Mouse (Mus musculus) heart, adult 8-10 months (tissue): ENCODE measurements around the gene Vps26c. TPM values are rescaled to one million over a fixed set of nuclear protein-coding genes. Genes with fewer than 3 reads are reported as not detected.

Source experiments
- DNase-seq: peaks from one replicate; pipeline ENCODE4 v3.0.0; 2022; ENCODE audit warnings: low spot score
- total RNA-seq, 4 experiments: library from RNA; stranded (reverse); gene quantifications; 2 replicates each; pipeline ENCODE4 v1.2.4; 2022

Gene Vps26c
- total RNA-seq, result 10 to 100 TPM; 19.9 to 23.4 (median 22.0) TPM

DNA sequence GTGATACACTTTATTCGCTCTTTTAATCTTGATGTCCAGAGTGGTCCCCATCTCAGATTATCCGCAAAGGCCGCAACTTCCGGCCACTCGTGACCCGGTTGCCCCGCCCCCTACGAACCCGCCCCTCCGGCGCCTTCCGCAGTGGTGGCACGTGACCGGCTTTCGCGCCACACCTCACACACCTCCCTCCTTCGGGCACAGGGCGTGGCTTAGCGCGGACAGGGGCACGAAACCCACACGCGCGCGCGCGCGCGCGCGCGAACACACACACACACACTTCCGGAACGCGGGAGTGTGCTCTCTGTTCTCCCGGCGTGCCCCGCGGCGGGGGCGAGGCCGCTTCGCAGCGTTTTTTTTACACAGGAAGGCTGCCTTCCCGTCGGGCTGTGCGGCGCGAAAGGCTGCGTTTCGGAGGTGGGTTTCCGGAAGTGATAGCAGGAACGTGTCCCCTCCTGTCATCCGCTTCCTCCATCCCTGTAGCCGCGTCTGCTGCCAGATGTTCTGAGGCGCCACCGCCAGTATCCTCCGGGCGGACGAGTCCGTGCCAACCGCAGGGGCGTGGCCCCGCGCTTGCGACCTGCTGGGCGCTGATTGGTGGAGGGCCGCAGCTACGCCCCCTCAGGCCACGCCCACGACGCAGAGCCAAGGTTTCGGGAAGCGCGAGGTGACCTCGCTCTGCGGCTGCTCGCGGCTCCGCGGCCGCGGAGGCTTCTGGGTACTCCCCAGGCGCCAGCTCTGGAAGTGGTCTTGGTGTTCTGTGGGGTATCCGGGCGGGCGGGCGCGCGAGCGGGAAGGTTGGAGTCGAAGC lies at the start of gene Vps26c:
Gene Vps26c, minus strand, starts transcription at position 487 of the 808 bp plus-strand sequence.
- peak; percentile 96 for DNase-seq

DNA sequence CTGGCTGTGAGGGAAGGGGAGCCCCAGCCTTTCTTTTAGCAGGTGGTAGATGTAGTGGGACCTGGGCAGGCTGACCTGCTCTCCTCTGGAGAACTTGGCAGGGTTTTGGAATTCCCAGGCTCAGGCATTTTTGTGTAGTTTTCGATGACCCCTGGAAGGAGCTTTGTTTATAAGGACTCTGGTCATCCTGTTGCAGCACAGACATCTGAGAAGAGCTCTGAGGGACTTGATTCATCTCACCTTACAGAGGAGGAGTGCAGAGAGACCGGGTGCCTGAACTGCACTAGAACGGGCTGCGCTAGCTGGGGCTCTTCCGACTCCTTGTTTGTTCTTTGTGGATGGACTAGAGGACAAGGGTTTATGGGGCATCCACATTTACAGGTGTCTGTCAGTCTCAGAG lies 49.1 kb upstream of the Vps26c start:
- DNase-seq, result no peak

DNA sequence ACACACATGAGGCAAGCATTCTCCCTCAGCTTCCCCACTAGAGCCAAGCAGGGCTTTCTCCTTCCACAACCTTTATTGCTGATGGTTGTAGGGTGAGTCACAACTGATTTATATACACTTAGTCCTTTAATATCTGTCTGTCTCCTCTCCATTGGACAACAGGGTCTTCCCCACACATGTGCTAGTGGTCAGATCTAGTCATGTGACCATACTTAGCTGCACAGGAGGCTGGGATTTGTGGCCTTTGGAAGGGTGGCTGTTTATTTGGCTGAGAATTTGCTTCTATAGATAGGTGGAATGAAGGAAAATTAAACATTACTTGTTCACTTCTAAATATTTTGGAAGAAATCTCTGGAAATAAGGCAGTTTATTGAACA lies 48.1 kb upstream of the Vps26c start:
- no peak for DNase-seq

DNA sequence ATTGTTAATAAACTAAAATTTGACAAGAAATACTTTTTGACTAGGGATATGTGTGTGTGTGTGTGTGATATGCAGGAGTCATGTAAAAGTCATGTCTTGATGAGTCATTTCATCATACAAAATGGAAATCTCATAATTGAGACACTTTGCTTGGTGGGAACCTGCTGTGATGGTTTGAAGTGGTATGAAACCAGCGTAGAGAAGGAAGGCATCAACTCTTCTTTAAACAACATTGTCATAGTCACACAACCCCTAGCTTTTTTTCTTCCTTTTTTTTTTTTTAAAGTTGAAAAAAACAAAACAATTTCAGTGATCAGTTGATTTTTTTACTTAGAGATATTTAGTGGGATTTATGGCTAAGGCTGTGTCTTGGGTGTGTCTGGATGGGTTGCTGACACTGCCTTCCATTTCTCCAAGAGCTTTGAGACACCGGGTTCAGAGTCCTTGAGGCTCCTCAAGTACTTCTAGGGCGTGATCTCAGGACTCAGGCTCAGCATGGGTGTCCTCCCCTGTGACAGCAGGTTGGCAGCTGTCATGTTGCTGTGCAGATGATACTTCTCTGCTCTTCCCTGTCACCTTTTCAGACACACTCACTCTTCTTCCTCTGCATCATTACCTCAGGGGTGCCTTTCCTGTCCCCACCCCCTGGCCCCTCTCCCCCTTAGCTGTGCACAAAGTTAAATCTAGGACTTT lies 47.5 kb upstream of the Vps26c start:
- no peak for DNase-seq

DNA sequence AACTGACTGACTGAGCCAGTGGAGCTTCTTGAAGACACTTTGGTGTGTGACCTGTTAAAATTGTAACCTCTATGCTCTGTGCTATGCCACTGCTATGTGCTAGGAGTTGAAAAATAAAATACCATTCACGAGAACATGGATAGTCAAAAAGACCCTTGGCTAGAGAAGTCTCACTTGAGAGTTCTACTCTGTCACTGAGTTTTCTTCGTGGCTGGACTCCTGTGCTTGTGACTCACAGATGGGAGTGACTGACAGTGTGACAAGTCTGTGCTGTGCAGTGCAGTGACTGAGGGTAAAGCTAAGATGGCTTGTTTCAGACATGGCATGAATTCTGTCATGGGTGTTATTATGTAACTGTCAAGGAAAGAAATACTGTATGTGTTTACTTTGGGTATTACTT lies 45.8 kb upstream of the Vps26c start:
- DNase-seq, result no peak

DNA sequence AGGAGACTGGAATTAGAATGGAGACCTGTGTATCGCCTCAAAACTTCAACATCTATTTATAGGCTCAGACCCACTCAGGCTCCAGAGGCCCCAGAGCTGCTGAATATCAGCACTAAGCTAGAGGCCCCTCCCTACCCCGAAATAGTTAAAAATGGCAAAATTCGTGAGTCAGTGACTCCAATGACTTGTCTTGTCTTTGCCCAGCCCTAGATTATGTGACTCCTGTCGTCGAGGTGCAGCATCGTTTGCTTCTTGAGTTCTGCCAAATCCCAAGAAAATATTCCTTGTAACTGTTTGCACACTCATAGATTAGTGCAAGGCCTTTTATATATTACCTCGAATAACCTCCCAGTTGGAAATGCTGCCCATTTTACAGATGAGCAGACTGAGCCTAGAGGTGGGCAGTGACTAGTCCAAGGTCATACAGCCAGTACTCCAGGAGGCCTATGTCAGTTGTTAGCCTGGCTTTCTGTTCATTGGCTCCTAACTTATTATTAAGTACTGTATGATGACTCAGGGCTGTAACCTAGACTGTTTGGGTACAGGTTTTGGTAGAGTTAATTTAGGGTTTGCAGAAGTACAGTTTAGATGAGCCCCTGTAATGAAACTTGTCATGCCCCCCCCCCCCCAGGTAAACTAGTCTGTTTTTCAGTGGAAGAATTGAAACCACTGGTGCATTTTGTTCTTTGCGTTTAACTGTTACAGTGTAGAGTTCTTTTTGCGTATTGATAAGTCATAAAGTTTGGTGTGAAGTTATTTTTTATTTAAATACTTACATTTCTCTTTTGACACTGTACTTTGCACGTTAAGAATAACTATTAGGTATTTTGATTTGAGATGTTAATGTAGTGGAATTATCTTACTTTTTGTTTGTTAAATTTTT lies 44.7 kb upstream of the Vps26c start:
- DNase-seq, result no peak

DNA sequence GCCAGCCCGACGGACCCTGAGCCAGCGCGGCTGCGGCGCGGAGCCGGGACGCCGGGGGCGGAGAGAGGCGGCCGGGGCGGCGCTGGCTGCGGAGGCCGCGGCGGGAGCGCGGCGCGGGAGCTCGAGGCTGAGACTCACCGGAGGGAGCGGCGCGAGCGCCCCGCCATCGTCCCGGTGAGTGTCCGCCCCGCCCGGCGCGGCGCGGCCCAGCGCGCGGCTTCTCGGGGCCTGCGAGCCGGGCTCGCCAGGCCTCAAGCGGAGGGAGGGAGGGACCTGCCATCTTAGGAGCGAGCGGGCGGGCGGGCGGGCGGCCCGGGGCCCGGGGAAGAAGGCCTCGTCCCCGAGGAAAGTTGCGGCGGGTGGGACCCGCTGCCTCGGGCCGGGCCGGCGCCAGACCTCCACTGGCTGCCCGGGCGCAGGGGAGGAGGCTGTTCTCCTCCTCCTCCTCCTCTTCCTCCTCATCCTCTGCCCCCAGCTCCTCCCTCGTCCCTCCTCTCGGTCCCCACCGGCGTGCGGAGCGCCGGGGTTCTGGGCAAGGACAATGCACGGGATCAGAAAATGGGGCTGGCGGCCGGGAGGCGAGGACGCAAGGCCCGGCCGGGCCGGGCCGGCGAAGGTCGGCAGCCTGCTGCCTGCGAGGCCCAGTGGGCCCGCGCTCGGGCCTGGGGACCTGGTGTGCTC lies 43.9 kb upstream of the Vps26c start:
- peak; percentile 73 for DNase-seq

DNA sequence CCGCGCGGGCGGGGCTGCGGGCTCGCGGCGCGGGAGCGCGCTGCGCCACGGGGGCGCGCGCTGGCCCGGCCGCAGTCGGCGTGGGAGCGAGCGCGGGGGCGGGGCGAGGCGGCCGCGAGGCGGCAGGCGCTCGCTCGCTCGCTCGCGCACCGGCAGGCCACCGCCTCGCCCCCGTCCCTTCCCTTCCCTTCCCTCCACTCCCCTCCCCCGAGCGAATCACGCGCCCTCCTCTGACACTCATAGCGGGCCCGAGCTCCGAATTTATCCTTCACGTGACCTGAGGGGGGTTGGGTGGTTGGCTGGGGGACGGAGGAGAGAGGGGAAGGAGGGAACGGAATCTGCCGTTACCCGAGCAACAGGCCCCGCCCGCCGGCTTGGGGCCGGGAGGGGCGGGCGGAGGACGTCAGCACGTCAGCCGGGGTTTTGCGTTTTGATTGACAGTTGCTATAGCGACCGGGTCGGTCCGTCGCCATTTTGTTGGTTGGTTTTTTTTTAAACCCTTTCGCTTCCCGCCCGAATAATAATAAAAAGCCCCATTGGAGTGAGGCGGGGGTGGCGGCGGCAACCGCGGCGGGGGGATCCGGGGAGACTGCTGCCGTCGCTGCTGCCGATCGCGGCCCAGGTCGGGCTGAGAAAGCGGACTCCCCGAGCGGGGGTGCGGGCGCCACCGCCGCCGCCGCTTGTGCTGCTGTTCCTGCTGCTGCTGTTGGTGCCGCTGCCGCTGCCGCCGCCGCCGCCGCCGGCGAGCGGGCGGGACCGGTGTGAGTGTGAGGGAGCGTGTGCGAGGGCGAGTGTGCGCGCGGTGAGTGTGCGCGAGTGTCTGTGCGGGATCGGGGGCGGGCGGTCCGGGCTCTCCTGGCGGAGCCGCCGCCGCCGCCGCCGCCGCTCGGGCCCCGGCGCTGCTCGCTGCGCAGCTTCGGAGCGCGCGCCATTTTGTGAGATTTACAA lies 42.9 kb upstream of the Vps26c start, which contains the start of gene Dyrk1a:
Gene Dyrk1a, plus strand, starts transcription at position 782 of the 948 bp plus-strand sequence.
- DNase-seq, result peak; percentile 98

DNA sequence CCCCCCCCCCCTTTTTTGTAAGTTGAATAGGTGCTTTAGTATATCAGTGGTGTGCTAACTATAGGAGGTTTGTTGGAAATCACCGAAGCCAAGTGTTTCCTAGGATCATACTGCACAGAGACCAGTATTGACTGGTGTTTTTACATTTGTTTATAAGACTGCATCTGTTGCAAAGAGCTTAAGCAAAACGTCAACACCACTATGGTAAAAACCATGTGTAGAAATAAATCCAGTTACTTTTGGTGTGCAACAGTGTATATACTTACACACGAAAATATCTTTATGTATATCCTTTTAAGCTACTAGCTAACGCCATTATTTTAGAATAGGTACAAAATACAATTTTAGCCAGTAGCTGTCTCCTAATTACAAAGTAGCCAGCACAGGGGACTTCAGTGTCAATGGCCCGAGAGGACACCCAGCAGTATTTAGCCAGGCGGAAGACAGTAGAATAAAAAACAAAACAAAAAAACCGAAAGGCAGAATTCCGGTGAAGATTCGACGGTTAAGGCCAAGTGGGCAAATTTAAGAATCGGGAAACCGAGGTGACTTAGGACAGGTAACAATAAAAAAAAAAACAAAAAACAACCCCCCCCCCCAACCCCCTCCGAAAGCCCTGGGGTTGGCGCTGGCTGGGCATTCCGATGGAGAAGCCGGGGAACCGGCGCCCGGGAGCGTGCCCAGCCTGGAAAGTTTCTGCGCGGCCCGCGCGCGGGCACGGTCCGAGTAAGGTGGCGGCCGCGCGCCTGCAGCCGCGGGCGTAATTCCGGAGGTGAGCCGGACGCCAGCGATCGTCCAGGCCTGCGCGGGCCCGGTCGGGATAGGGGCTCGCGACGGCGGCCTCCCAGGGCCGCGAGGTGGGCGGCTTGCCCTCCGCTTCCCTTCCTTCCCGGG lies 42.0 kb upstream of the Vps26c start:
- peak; percentile 79 for DNase-seq

DNA sequence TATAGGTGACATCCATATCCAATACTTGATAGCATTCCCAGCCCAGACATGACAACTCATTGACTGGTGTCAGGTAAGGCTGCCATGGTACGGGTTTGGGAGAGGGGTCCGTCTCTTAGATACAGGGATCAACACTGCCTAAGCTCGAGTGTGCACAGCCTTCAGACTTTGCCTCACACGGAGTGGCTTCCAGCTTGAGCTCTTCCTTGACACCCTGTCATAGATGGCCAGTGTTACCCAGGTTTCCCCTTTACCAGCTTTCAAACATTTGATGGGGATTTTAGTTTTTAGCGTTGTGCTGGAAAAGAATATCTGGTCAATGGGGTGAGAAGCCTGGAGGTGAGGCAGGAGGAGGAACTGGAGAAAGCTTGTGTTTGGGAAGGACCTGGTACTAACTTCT lies 41.1 kb upstream of the Vps26c start:
- DNase-seq, result no peak

DNA sequence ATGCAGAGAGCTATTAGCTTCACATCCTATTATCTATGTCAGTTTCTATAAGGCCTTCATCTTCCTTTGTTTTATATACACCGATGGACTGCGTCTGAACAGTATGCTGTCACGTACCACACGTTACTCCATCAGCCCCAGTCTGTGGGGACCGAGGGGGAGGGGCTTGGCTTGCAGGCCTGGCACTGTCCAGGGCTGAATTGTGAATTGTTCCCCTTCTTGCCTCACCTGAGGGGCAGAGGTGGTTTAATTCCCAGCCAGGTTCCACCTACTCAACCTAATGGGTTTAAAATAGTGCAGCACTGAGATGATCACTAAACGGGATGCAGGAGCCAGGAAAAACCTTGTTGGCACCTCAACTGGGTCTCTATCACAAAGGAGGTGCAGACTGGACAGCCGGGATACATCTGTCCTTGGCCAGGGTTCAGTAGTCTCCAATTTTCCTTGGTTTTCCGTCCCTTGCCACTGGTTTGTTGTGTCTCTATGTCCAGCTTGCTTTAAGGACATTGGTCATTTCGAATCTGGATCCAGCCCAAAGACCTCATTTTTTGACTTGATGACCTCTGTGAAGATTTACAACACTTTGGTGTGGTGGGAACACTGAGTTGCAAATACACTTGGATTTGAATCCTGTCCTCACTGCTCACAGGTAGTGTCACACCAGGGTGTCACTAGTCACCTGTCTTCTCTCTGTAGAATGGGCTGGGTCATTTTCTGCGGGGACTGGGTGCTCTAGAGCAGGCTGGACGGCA lies 40.4 kb upstream of the Vps26c start:
- DNase-seq, result no peak

DNA sequence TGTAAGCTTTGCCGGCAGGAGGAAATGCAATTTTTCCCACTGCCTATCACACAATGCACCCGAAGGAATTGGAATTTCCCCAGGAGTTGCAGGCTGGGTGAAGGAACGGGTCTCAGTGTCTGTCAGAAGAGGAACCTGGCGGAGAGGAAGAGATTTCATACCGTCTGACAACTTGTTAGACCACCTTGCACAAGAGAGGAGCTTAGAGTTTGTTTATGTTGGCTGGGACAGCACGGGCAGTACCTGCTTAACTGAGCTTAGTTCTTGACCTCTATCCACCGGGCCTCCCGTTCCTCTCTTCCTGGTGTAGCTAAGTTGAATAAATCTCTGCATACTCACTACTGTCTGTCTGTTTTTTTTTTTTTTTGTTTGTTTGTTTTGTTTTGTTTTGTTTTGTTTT lies 39.5 kb upstream of the Vps26c start:
- no peak for DNase-seq

DNA sequence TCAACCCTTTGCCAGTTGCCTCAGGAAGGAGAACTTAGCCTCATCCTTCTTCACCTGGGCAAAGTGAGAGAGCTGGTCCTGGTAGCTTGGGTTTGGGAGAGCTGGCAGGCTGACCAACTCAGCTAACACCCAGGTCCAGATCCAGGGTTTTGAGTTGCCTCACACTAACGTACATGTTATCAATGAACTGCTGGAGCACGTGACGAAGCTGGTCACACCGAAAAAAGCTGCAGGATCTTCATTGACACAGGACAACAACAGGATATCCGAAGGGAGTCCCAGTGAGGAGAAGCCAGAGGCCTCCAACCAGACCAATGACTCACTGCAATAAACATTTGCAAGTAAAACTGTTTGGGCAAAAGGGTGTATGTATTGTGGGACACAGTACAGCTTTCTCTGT lies 34.0 kb upstream of the Vps26c start:
- DNase-seq, result no peak

DNA sequence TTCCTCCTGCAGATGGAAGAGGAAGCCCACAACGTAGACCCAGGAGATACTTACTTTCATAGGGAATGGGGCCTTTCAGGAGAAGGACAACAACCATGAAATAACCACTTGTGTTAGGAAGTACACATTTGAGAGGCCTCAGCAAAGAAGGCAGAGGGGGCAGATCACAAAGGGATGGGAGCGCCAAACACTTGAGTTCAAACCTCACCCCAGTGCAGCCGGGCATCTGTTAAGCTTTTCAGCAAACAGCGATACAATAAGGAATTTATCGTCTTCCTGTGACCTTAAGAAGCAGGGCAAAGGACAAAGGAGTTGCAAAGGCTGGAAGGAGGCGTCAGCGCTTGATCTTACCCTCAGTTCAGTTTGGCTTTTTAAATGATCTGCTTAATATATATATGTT lies 33.2 kb upstream of the Vps26c start:
- no peak for DNase-seq

DNA sequence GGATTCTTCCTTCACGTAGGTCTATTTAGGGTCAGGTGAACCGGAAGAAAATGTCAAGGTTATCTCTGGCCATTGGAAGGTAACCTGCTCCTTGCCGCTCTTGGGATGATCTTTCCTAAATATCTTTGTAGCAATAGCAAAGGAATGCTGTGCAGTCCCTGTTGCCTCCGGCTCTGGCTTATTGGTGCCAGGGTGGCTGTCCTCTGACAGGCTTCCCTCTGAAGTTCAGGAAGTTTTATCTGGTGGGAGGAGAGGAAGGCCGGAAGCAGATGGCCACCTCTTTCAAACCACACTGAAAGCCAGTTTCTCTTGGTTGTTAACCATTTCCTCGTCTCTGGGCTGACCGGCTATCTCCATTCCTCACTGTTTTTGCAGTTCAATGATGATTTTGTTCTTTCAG lies 32.7 kb upstream of the Vps26c start:
- no peak for DNase-seq

DNA sequence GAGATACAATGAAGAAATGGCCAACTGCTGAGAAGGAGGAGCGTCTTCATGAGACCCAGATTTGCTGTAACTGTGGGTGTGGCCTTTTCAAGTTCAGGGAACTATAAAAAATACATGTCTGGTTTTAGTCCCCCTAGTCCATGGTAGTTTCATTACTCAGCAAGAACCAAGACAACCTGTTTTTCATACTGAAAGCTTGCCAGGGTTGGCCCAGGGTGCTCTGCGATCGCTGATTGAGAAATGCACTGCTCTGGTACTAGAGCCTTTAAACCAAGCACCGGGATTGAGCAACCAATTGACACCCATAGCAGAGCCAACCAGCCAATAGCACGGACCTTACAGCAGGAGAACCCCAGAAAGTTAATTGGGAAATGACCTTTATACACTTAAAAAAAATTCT lies 29.6 kb upstream of the Vps26c start:
- no peak for DNase-seq

DNA sequence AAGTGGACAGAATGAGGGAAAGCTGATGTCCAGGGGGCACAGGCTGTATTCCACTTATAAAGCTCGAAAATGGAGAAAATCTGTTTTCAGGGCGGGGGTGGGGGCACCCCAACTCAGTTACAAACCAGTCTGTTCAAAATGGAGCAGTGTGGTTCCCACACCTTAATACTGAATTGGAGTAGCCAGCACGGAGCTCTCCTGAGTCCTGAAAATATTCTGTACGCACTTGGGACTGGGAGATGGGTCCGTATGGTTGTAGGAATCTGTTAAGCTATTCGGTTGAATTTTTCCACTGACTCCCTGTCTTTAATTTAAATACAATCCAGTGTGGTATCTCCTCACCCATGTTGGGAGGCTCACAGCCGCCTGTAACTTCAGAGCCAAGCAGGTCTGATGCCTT lies 28.7 kb upstream of the Vps26c start:
- no peak for DNase-seq

DNA sequence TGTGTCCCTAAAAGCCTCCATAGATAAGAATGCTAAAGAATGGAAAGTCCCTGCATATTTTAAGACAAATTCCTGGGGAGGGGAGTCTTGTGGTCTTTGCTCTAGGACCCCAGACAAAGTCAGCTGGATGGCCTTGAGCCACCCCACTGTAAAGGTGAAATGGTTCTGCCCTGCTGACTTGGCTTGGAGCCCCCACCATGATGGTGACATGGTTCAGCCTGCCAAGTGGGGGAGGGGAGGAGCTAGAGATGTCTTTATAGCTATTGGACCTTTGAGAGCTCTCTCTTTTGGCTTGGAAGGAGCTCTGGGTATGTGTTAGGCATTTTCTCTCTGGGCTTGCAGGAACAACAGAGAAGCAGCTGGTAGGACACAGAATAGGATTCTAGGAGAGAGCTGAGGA lies 25.3 kb upstream of the Vps26c start:
- DNase-seq, result no peak

DNA sequence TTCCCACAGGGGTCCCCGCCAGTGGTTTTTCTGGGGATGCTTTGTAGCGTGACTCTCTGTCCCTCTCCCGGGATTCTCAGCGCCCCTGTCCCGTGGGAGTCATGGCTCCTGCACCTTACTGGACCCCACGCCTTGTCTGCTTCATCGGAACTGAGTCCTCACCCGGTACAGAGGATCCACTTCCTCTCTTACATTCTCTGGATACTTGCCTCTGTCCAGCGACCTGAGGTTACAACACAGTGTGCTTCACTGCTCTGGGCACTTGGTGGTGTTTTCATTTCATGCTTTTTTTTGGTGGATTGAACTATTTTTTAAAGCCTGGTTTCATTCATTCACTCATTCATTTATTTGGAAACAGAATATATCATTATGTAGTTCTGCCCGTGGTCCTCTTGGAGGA lies 23.2 kb upstream of the Vps26c start:
- DNase-seq, result no peak
